Comparison of ENCODE assay signal across 15 mouse cellular contexts in genomic region chr2:5019708-5020107, GRCm38 (mm10). TPM values are rescaled to one million over a fixed set of nuclear protein-coding genes. Genes with fewer than 3 reads are reported as not detected.
DNase-seq lines count a peak whose midpoint lies in the region.
"Had no signal": no experiment of that assay in that cellular context is flagged by ENCODE, and none has a peak within 500 bp of the region (broad histone marks: within the 10 kb centered on the region; RNA-seq: fewer than 3 reads in every experiment).

No protein-coding gene starts in this region.

- DNase-seq in layer of hippocampus, adult 18-20 months (ENCODE audit: low spot score in 2 of 2), result peak; percentile 20 to 47
- DNase-seq in layer of hippocampus, postnatal 10 days (ENCODE audit: low spot score in 2 of 2), result no peak
- peak; percentile 60 to 61 for DNase-seq in right cerebral cortex, adult 2 months (ENCODE audit: low spot score in 2 of 2)
- no peak for DNase-seq in right cerebral cortex, postnatal 14 days
- peak; percentile 61 for DNase-seq in layer of hippocampus, adult 9-11 months
- peak; percentile 76 for DNase-seq in telencephalon, adult 2 months (ENCODE audit: low read depth, low spot score)
- DNase-seq in gastrocnemius, adult 8-10 months (ENCODE audit: low spot score in 2 of 2), result no peak
- DNase-seq: adrenal gland, adult 8-10 months; cerebellum, postnatal 10 days; heart, postnatal 36 days; kidney, adult 8-10 months; kidney, postnatal 25 days; lung, adult 2 months; thymus, postnatal 4 days had no signal

RNA-seq across cellular contexts. Expression of gene Mcm10, which starts 7.1 kb away (rescaled TPM):
- total RNA-seq in layer of hippocampus, adult 18-20 months (2021), result under 1 TPM; 0.35 to 0.91 TPM
- total RNA-seq in layer of hippocampus, postnatal 10 days (2021), result 1 to 10 TPM; 2.1 to 3.2 TPM
- total RNA-seq in gastrocnemius, adult 8-10 months (2022), result not detected

RNA-seq across cellular contexts. Expression of gene Ucma, which starts 43.8 kb away (rescaled TPM):
- 1 to 10 TPM; 2.5 to 2.7 TPM for total RNA-seq in layer of hippocampus, adult 18-20 months (2021)
- 1 to 10 TPM; 2.1 to 3.0 TPM for total RNA-seq in layer of hippocampus, postnatal 10 days (2021)
- total RNA-seq in gastrocnemius, adult 8-10 months (2022), result under 1 TPM in 1 of 4 experiments, not detected in 3; 0.43 TPM
- total RNA-seq: adrenal gland, adult 8-10 months; heart, postnatal 36 days; megakaryocyte-erythroid progenitor cell, adult 5-6 weeks had no signal

RNA-seq across cellular contexts. Expression of gene Optn, which starts 44.1 kb away (rescaled TPM):
- 10 to 100 TPM; 15.5 to 16.6 TPM for total RNA-seq in layer of hippocampus, adult 18-20 months (2021)
- 10 to 100 TPM; 19.2 to 19.4 TPM for total RNA-seq in layer of hippocampus, postnatal 10 days (2021)
- total RNA-seq in gastrocnemius, adult 8-10 months (2022), result 10 to 100 TPM; 65.9 to 85.6 (median 76.9) TPM

Comparison
In these comparisons a context has a peak if more than half of its experiments do, and no peak if none do; other contexts are left out.
1. DNase-seq: peak in layer of hippocampus, adult 18-20 months (2 of 2), right cerebral cortex, adult 2 months (2 of 2), layer of hippocampus, adult 9-11 months (single experiment) and telencephalon, adult 2 months (single experiment); none in layer of hippocampus, postnatal 10 days (0 of 2), right cerebral cortex, postnatal 14 days (single experiment) and gastrocnemius, adult 8-10 months (0 of 2).